Mouse (Mus musculus): Measurements from ENCODE around the gene Ctdnep1.
A peak's percentile ranks its signal among the peaks of the same experiment; 100 is the strongest.

GRCm38 (mm10) chr11:69990850-69991691 is 10.1 kb downstream of the Ctdnep1 start, which contains the start of gene Gabarap:
- peak; percentile 80 for TF ChIP-seq EP300 (IDR thresholded peaks at IDR 0.05; ENCODE audit: low read depth)
- peak; percentile 15; the same call in 1 of the 2 replicates for TF ChIP-seq CTCF (IDR thresholded peaks at IDR 0.05; ENCODE audit: low read depth)

Measured in liver, postnatal 0 days (tissue).